Mouse (Mus musculus): ENCODE data around the gene Ankrd40. TPM values are rescaled to one million over a fixed set of nuclear protein-coding genes. Genes with fewer than 3 reads are reported as not detected.

Gene Ankrd40
- total RNA-seq, 2 experiments from 2014 or later: 127 to 131 TPM

DNA sequence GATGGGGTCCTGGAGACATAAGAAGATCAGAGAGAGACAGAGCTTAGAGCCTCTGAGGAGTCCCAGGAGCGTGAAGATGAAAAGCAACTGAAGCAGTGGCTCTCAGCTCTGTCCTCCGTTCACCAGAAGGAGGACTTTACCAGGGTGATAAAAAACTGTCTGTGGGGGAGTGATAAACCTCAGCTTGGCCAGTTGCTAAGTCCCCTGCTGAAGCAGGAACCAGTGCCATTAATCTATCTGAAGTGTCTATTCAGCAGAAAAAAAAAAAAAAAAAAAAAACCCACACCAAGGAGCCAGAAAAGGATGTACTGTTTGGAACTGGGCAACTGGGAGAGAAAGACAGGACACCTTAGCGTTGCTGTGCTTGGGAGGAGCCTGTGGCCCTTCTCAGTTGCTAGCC is 23.3 kb downstream of the Ankrd40 start:
- no peak for DNase-seq

GRCm38 (mm10) chr11:94355521-94356217 is 27.9 kb downstream of the Ankrd40 start:
- no peak for DNase-seq

- DNase-seq: no peak
Measured at GRCm38 (mm10) chr11:94359168-94359567, 31.4 kb downstream of the Ankrd40 start.

DNA sequence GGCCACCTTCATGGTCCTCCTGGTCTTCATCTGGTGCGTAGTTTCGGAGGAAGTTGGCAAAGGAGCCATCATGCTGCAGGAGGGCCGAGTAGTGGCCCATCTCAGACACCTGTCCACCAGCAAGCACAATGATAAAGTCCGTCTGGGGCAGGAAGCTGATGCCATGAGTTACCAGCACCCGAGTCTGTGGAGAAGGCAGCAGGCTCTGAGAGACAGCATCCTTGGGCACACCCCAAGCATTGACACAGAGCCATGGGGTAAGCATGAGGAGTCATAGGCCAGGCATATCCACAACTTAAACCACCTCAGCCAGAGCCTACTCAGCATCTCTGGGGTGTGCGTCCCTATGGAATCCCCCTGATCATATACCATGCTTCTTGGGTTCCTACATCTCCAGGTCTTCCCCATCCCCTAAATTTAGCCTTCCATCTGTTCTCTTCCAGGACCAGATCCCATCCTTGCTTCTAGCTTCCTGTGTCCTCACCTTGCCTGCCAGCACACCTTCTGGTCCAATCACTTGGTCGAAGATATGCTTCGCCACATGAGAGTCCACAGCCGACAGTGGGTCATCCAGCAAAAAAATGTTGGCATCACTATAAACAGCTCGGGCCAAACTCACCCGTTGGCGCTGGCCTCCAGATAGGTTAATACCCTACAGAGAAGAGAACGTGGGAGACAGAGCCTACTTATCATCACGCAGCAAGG is 33.5 kb downstream of the Ankrd40 start:
- no peak for DNase-seq

DNA sequence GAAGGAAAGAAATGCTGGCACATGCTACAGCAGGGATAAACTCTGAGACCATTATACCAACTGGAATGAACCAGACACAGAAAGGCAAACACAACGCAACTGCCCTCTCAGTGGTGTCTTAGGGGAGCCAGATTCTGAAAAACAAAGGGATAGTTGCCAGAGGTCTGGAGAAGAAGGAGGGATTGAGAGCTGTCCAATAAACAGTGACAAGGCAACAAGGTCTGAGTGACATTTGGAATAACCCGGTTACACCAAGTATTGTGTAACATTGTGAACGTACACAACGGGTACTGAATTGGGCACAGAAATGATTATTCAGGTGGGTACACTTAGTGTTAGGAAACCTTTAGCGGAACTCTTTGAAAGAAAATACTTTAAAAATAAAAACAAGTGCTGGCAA is 34.3 kb downstream of the Ankrd40 start:
- DNase-seq: no peak

GRCm38 (mm10) chr11:94363690-94364089 is 35.9 kb downstream of the Ankrd40 start:
- no peak for DNase-seq

DNA sequence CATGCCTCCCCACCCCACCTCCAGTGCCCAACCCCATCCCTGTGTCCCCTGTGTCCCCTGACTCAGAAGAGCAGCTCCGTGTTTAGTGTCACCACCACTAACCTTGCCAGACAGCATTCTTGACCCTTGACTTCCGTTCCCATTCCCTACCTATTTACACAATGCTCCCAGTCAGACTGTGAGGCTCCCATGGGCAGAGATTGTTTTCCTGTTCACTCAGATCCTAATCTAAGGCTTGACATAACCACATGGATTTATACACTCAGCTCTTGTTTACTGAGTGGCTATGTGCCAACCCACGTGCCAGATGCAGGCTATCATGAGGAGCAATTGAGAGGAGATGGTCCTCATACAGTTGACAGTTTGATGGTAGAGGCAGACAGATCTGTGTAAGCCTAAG is 37.5 kb downstream of the Ankrd40 start:
- DNase-seq: no peak

GRCm38 (mm10) chr11:94369981-94370380 is 42.2 kb downstream of the Ankrd40 start:
- DNase-seq: no peak

DNA sequence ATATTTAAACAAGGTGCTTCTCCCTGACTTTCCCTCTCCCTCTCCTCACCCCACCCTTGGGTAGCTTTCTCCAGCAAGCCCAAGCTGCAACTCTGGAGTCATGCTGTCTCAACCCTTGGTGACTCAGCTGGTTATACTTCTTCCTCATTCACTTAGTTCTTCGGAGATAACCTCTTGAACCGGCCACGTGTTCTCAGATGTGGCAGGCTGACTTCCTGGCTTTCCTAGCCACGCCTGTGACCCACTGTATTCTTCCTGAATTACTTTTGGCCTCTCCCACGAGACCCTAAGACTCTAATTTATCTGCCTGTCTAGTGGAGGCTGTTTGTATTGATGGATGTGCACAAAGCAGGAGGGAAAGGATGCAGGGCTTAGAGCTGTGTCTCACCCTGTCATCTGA is 43.0 kb downstream of the Ankrd40 start:
- no peak for DNase-seq

DNA sequence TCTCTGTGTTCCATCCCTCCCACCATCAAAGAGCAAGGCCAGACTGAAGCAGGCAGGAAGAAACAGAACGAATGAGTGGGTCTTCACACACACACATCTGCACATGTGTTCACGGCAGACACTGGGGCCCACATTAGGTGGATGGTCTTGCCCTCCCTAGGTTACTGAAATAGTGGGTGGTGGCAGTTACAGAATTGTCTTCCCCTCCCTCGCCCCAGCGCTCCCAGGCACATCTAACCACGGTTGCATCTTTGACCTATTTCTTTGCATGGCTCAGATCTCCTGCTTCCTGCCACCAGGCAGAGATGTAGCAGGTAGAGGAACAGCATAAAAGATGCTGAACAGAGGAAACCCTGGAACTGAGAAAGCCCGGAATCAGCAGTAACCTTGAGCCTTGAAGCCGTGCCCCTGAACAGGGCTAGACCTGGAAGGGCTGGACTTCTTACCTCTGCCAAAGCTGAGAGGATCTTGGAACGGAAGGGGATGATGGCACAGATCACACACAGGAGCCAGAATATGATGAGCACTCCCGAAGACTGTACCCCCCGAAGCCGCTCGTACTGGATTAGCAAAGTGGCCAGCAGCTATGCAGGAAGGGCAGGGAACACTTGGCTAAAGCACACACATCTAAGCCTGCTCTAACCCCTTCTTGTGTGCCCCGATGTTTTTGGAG is 46.6 kb downstream of the Ankrd40 start:
- no peak for DNase-seq

GRCm38 (mm10) chr11:94379061-94379460 is 51.3 kb downstream of the Ankrd40 start:
- no peak for DNase-seq

- DNase-seq: no peak
Measured at GRCm38 (mm10) chr11:94379736-94380135, 51.9 kb downstream of the Ankrd40 start.

- DNase-seq: no peak
Measured at GRCm38 (mm10) chr11:94385977-94386771, 58.4 kb downstream of the Ankrd40 start.

- DNase-seq: no peak
Measured at GRCm38 (mm10) chr11:94387756-94388155, 60.0 kb downstream of the Ankrd40 start.

DNA sequence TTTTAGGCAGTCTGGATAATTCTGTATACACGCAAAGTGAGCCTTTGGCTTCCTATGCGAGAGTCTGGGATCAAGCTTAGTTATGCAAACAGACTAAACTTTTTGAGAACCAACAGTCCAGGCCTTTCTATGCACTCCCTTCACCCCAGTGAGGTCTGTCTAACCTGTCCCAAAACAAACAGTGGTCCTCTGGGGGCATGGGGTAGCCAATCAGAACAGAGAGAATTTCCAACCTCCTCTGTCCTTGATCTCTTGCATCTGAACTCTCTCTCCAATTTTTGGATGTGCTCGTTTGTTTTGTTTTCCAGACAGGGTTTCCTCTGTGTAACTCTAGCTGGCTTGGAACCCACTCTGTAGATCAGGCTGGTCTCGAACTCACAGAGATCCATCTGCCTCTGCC is 61.2 kb downstream of the Ankrd40 start:
- DNase-seq: no peak

DNA sequence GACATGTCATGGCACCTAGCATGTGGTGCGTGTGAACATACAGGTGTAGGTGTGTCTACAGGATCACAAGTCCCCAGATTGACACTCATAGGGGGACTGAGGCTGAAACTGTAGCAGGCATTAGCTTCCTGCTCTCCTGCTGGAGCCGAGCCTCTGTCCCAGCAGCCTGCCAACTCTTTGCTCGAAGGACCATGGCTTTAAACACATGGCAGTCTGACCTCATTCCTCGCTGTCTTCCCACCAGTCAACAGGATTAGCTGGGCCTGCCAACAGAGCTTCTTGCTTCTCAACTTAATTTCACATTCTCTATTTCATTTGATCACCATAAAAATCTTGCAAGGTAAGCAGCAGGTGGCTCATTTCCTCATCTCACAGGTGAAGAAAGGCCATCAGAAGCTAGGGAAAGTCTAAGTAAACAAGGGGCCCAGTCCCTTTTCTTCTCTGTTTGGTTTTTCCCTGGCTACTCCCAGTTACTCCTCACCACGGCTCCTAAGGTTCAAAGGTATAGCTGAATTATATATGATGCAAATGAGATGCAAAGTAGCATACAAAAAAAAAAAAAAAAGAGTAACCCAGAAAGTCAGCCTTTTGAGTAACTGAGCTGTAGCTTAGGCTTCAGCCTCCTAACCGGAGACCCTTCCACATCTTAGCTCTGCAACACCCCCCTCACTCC is 62.1 kb downstream of the Ankrd40 start:
- no peak for DNase-seq

DNA sequence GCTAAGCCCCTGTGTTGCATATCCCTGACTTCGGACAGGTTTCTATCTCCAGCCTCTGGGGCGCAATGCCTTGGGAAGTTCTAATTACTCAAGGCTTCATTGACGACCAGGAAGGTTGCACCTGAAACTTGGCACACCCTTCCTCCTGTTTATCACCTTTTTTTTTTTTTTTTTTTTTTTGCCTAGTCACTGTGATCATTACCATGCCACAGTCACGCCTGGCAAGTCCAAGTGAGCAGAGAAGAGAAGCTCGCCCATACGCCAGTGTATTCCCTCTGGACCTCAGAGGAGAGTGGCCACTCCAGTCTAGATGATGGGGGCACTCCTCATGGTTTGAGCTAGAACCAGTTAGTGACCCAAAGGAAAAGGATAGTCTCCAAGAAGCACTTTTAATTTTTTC is 63.0 kb downstream of the Ankrd40 start:
- DNase-seq: no peak

Other genes starting within 250 kb of the Ankrd40 start
- 10 to 100 TPM; 37.5 to 37.7 TPM for gene Tob1, start 116.5 kb upstream of the Ankrd40 start, total RNA-seq (2021)
- under 1 TPM; 0.25 to 0.61 TPM for gene Wfikkn2, start 82.0 kb upstream of the Ankrd40 start, total RNA-seq (2021)
- not detected for gene Gm21885, start 46.1 kb upstream of the Ankrd40 start, total RNA-seq (2021)
- gene Luc7l3, start 6.0 kb upstream of the Ankrd40 start, total RNA-seq (2021): 100 to 1,000 TPM; 120 to 123 TPM
- 1 to 10 TPM; 2.2 to 2.9 TPM for gene Abcc3, start 65.0 kb downstream of the Ankrd40 start, total RNA-seq (2021)
- gene Cacna1g, start 146.2 kb downstream of the Ankrd40 start, total RNA-seq (2021): 10 to 100 TPM; 65.7 to 81.0 TPM
- gene Spata20, start 158.2 kb downstream of the Ankrd40 start, total RNA-seq (2021): under 1 TPM in 1 of 2 experiments, not detected in 1; 0.45 TPM
- 1 to 10 TPM; 1.4 to 1.8 TPM for gene Epn3, start 172.0 kb downstream of the Ankrd40 start, total RNA-seq (2021)
- 1 to 10 TPM; 2.8 to 3.6 TPM for gene Mycbpap, start 193.7 kb downstream of the Ankrd40 start, total RNA-seq (2021)
- gene Rsad1, start 221.3 kb downstream of the Ankrd40 start, total RNA-seq (2021): 1 to 10 TPM; 9.0 to 9.8 TPM
- gene Chad, start 237.0 kb downstream of the Ankrd40 start, total RNA-seq (2021): under 1 TPM; 0.27 to 0.53 TPM

Data from layer of hippocampus, postnatal 36 days (tissue).